27 mouse cellular contexts compared by ENCODE assay signal in genomic region chr12:30604012-30604411, GRCm38 (mm10). TPM values are rescaled to one million over a fixed set of nuclear protein-coding genes. Genes with fewer than 3 reads are reported as not detected.
A peak's percentile ranks its signal among the peaks of the same experiment; 100 is the strongest.
DNase-seq lines count a peak whose midpoint lies in the region; ATAC-seq lines count a peak whose summit lies in the region.
"Had no signal": no experiment of that assay in that cellular context is flagged by ENCODE, and none has a peak within 500 bp of the region (broad histone marks: within the 10 kb centered on the region; RNA-seq: fewer than 3 reads in every experiment).

No protein-coding gene starts in this region.

- no peak overlapping the region for H3K4me2 ChIP-seq in heart, embryonic 11.5 days
- H3K4me2 ChIP-seq in embryonic facial prominence, embryonic 13.5 days: peak overlapping the region; percentile 21
- H3K4me2 ChIP-seq in limb, embryonic 12.5 days: peak overlapping the region; percentile 31
- no peak overlapping the region for H3K4me2 ChIP-seq in midbrain, embryonic 16.5 days (ENCODE audit: low read length)
- H3K4me2 ChIP-seq: forebrain, embryonic 15.5 days; heart, embryonic 15.5 days; hindbrain, embryonic 15.5 days; intestine, embryonic 15.5 days; liver, embryonic 13.5 days; neural tube, embryonic 12.5 days had no signal

- H3K9ac ChIP-seq in heart, embryonic 11.5 days (ENCODE audit: low read depth, low read length): no peak overlapping the region
- no peak overlapping the region for H3K9ac ChIP-seq in embryonic facial prominence, embryonic 13.5 days
- no peak overlapping the region for H3K9ac ChIP-seq in limb, embryonic 12.5 days (replicated peaks)
- H3K9ac ChIP-seq in midbrain, embryonic 16.5 days (ENCODE audit: low read depth, low read length): no peak overlapping the region
- H3K9ac ChIP-seq: forebrain, embryonic 15.5 days; heart, embryonic 15.5 days; hindbrain, embryonic 15.5 days; intestine, embryonic 15.5 days; liver, embryonic 13.5 days; neural tube, embryonic 12.5 days had no signal

- H3K36me3 ChIP-seq in heart, embryonic 11.5 days (ENCODE audit: control insufficient read depth, insufficient read depth, low read length): no peaks in the 10 kb centered on the region
- no peaks in the 10 kb centered on the region for H3K36me3 ChIP-seq in embryonic facial prominence, embryonic 13.5 days
- no peaks in the 10 kb centered on the region for H3K36me3 ChIP-seq in limb, embryonic 12.5 days
- no peaks in the 10 kb centered on the region for H3K36me3 ChIP-seq in midbrain, embryonic 16.5 days (ENCODE audit: control insufficient read depth, insufficient read depth, low read length)
- H3K36me3 ChIP-seq: forebrain, embryonic 15.5 days; heart, embryonic 15.5 days; hindbrain, embryonic 15.5 days; intestine, embryonic 15.5 days; liver, embryonic 13.5 days; neural tube, embryonic 12.5 days had no signal

- no peaks in the 10 kb centered on the region for H3K4me1 ChIP-seq in heart, embryonic 11.5 days (ENCODE audit: control insufficient read depth, insufficient read depth, low read length)
- peaks cover 34% of the 10 kb centered on the region for H3K4me1 ChIP-seq in embryonic facial prominence, embryonic 13.5 days
- H3K4me1 ChIP-seq in limb, embryonic 12.5 days (replicated peaks): peaks cover 33% of the 10 kb centered on the region
- H3K4me1 ChIP-seq in midbrain, embryonic 16.5 days (ENCODE audit: control insufficient read depth, insufficient read depth, low read length): no peaks in the 10 kb centered on the region
- H3K4me1 ChIP-seq: heart, embryonic 15.5 days; hindbrain, embryonic 15.5 days; intestine, embryonic 15.5 days; liver, embryonic 13.5 days; megakaryocyte, embryonic 14.5 days; neural tube, embryonic 12.5 days had no signal

- H3K27ac ChIP-seq in heart, embryonic 11.5 days (ENCODE audit: low read depth, low read length): no peak overlapping the region
- no peak overlapping the region for H3K27ac ChIP-seq in embryonic facial prominence, embryonic 13.5 days
- H3K27ac ChIP-seq in limb, embryonic 12.5 days: peak overlapping the region; percentile 50; the same call in 1 of the 2 replicates
- H3K27ac ChIP-seq in midbrain, embryonic 16.5 days (ENCODE audit: low read length): no peak overlapping the region
- H3K27ac ChIP-seq: forebrain, embryonic 15.5 days; heart, embryonic 15.5 days; hindbrain, embryonic 15.5 days; intestine, embryonic 15.5 days; left cerebral cortex, adult 2 months; liver, embryonic 13.5 days; neural tube, embryonic 12.5 days had no signal

- H3K9me3 ChIP-seq in heart, embryonic 11.5 days (replicated peaks; ENCODE audit: control insufficient read depth, low read length): no peaks in the 10 kb centered on the region
- H3K9me3 ChIP-seq in embryonic facial prominence, embryonic 13.5 days: no peaks in the 10 kb centered on the region
- H3K9me3 ChIP-seq in limb, embryonic 12.5 days: no peaks in the 10 kb centered on the region
- H3K9me3 ChIP-seq in midbrain, embryonic 16.5 days (replicated peaks; ENCODE audit: control insufficient read depth, low read length, poor library complexity, severe bottlenecking): no peaks in the 10 kb centered on the region
- H3K9me3 ChIP-seq: forebrain, embryonic 15.5 days; heart, embryonic 15.5 days; hindbrain, embryonic 15.5 days; intestine, embryonic 15.5 days; liver, embryonic 13.5 days; megakaryocyte, embryonic 14.5 days; neural tube, embryonic 12.5 days had no signal

- peak; percentile 59 for DNase-seq in heart, adult 11 months
- no peak for DNase-seq in adrenal gland, adult (ENCODE audit: inconsistent age in 2 of 2, low spot score in 1 of 2)
- no peak for DNase-seq in frontal cortex, postnatal 36 days (ENCODE audit: low spot score in 2 of 2)
- DNase-seq: adrenal gland, adult 2 months; cerebellum, adult 11-12 months; cerebellum, postnatal 10 days; gastrocnemius, postnatal 25 days; heart, postnatal 4 days; kidney, adult 8-10 months; kidney, postnatal 10 days; left cerebral cortex, postnatal 4 days; liver, embryonic 13.5 days; lung, adult 2 months; midbrain, embryonic 14.5 days; right cerebral cortex, postnatal 25 days; thymus, postnatal 4 days had no signal

- no peaks in the 10 kb centered on the region for H3K27me3 ChIP-seq in heart, embryonic 11.5 days (ENCODE audit: control insufficient read depth, insufficient read depth, low read length)
- no peaks in the 10 kb centered on the region for H3K27me3 ChIP-seq in embryonic facial prominence, embryonic 13.5 days
- no peaks in the 10 kb centered on the region; the same call in 1 of the 2 replicates for H3K27me3 ChIP-seq in limb, embryonic 12.5 days
- no peaks in the 10 kb centered on the region for H3K27me3 ChIP-seq in midbrain, embryonic 16.5 days (ENCODE audit: control insufficient read depth, insufficient read depth, low read depth, low read length)
- H3K27me3 ChIP-seq: forebrain, embryonic 15.5 days; heart, embryonic 15.5 days; hindbrain, embryonic 15.5 days; intestine, embryonic 15.5 days; liver, embryonic 13.5 days; neural tube, embryonic 12.5 days had no signal

- H3K4me3 ChIP-seq in heart, embryonic 11.5 days (ENCODE audit: low read depth, low read length): no peak overlapping the region
- no peak overlapping the region for H3K4me3 ChIP-seq in embryonic facial prominence, embryonic 13.5 days
- H3K4me3 ChIP-seq in limb, embryonic 12.5 days (replicated peaks): no peak overlapping the region
- H3K4me3 ChIP-seq in midbrain, embryonic 16.5 days (ENCODE audit: low read depth, low read length): no peak overlapping the region
- H3K4me3 ChIP-seq: forebrain, embryonic 15.5 days; heart, embryonic 15.5 days; hindbrain, embryonic 15.5 days; intestine, embryonic 15.5 days; left cerebral cortex, adult 2 months; liver, embryonic 13.5 days; megakaryocyte, embryonic 14.5 days; neural tube, embryonic 12.5 days had no signal

- 67% methylated on average over 9 of the region's 9 CpGs for WGBS in heart, embryonic 11.5 days (ENCODE audit: insufficient replicate concordance)
- WGBS in embryonic facial prominence, embryonic 13.5 days: 22% methylated on average over 9 of the region's 9 CpGs
- 20% methylated on average over 9 of the region's 9 CpGs for WGBS in limb, embryonic 12.5 days
- 75% methylated on average over 9 of the region's 9 CpGs for WGBS in midbrain, embryonic 16.5 days

- no peak for ATAC-seq in heart, embryonic 11.5 days (replicated peaks; ENCODE audit: insufficient number of reproducible peaks, low FRiP score, low TSS enrichment)
- ATAC-seq in embryonic facial prominence, embryonic 13.5 days (ENCODE audit: insufficient number of reproducible peaks, insufficient read depth, low FRiP score, low TSS enrichment, low read depth): no peak
- no peak for ATAC-seq in limb, embryonic 12.5 days (ENCODE audit: insufficient number of reproducible peaks, insufficient read depth, low FRiP score, low TSS enrichment, low read depth)
- ATAC-seq in midbrain, embryonic 16.5 days: no peak
- ATAC-seq: forebrain, embryonic 15.5 days; intestine, embryonic 15.5 days had no signal

RNA-seq across cellular contexts. Expression of gene Tmem18, which starts 19.8 kb away (rescaled TPM):
- polyA plus RNA-seq in heart, embryonic 11.5 days (2014; fragmentation: Nextera tagmentation; extraction: Ambion mirVana): 13.7 and 15.7 TPM in 2 replicates
- polyA plus RNA-seq in embryonic facial prominence, embryonic 13.5 days (2015; fragmentation: Nextera tagmentation; extraction: Ambion mirVana): 26.4 and 32.3 TPM in 2 replicates
- 29.3 and 30.3 TPM in 2 replicates for polyA plus RNA-seq in limb, embryonic 12.5 days (2016; fragmentation: Nextera tagmentation; extraction: Ambion mirVana)
- 36.3 and 39.2 TPM in 2 replicates for polyA plus RNA-seq in midbrain, embryonic 16.5 days (2015; fragmentation: Nextera tagmentation; extraction: Ambion mirVana)

Comparison
In these comparisons a context has a peak if more than half of its experiments do, and no peak if none do; other contexts are left out.
1. H3K4me2 ChIP-seq: peak in embryonic facial prominence, embryonic 13.5 days (single experiment) and limb, embryonic 12.5 days (single experiment); none in heart, embryonic 11.5 days (single experiment) and midbrain, embryonic 16.5 days (single experiment).